Mouse (Mus musculus): ENCODE results near the gene Mien1. TPM values are rescaled to one million over a fixed set of nuclear protein-coding genes. Genes with fewer than 3 reads are reported as not detected.

Gene Mien1
- polyA plus RNA-seq, 2 experiments = 48.5 to 86.8 TPM

DNA sequence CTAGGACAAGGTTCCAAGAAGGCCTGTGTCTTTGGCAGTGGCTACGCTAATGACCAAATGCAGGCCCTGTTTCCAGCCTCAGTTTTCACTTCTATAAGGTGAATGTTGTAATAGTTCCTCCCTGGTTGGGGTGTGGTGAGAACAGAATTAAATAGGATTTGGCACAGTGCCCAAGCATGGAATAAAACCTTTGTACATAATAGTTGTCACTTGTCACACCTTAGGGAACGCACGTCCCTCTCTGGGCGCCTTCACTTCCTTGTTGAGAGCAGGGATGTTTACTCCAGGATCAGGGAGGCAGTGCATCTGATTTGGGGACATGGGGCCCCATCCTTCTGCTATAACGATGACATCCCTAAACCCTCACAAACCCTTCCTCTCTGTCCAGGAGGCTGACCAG lies 10.4 kb downstream of the Mien1 start:
- Histone ChIP-seq H3K4me1 (ENCODE audit: control insufficient read depth, insufficient read depth, low read length) (no peaks in the 10 kb centered on the region), H3K9ac (ENCODE audit: low read depth, low read length, severe bottlenecking) (no peak overlapping the region), H3K4me2 (replicated peaks; ENCODE audit: low read depth, low read length, severe bottlenecking) (no peak overlapping the region), H3K9me3 (ENCODE audit: control insufficient read depth, low read length) (no peaks in the 10 kb centered on the region), H3K27ac (replicated peaks; ENCODE audit: low read depth, low read length) (no peak overlapping the region), H3K27me3 (ENCODE audit: control insufficient read depth, insufficient read depth, low read length) (no peaks in the 10 kb centered on the region), H3K4me3 (replicated peaks; ENCODE audit: low read length) (no peak overlapping the region), H3K36me3 (ENCODE audit: control insufficient read depth, insufficient read depth, low read length) (peaks cover 96% of the 10 kb centered on the region)
- TF ChIP-seq POLR2A (IDR thresholded peaks at IDR 0.05; ENCODE audit: borderline replicate concordance, extremely low read depth, insufficient read depth, insufficient read length) = no peak
- ATAC-seq (ENCODE audit: low FRiP score, low read depth) (no peak), DNase-seq (ENCODE audit: low spot score) (no peak)
- 89% methylated on average over 5 of the region's 5 CpGs for WGBS

GRCm38 (mm10) chr11:98426592-98426991 lies 12.2 kb downstream of the Mien1 start:
- H3K4me3 ChIP-seq (replicated peaks; ENCODE audit: low read length) = no peak overlapping the region
- H3K36me3 ChIP-seq (ENCODE audit: control insufficient read depth, insufficient read depth, low read length) = peaks cover 97% of the 10 kb centered on the region
- H3K4me1 ChIP-seq (ENCODE audit: control insufficient read depth, insufficient read depth, low read length) = no peaks in the 10 kb centered on the region
- DNase-seq (ENCODE audit: low spot score) (no peak), ATAC-seq (ENCODE audit: low FRiP score, low read depth) (no peak)
- 92% methylated on average over 7 of the region's 7 CpGs for WGBS
- no peak overlapping the region for H3K4me2 ChIP-seq (replicated peaks; ENCODE audit: low read depth, low read length, severe bottlenecking)
- TF ChIP-seq POLR2A (IDR thresholded peaks at IDR 0.05; ENCODE audit: borderline replicate concordance, extremely low read depth, insufficient read depth, insufficient read length) = no peak
- no peak overlapping the region for H3K27ac ChIP-seq (replicated peaks; ENCODE audit: low read depth, low read length)
- no peaks in the 10 kb centered on the region for H3K27me3 ChIP-seq (ENCODE audit: control insufficient read depth, insufficient read depth, low read length)
- H3K9ac ChIP-seq (ENCODE audit: low read depth, low read length, severe bottlenecking) = no peak overlapping the region
- no peaks in the 10 kb centered on the region for H3K9me3 ChIP-seq (ENCODE audit: control insufficient read depth, low read length)

DNA sequence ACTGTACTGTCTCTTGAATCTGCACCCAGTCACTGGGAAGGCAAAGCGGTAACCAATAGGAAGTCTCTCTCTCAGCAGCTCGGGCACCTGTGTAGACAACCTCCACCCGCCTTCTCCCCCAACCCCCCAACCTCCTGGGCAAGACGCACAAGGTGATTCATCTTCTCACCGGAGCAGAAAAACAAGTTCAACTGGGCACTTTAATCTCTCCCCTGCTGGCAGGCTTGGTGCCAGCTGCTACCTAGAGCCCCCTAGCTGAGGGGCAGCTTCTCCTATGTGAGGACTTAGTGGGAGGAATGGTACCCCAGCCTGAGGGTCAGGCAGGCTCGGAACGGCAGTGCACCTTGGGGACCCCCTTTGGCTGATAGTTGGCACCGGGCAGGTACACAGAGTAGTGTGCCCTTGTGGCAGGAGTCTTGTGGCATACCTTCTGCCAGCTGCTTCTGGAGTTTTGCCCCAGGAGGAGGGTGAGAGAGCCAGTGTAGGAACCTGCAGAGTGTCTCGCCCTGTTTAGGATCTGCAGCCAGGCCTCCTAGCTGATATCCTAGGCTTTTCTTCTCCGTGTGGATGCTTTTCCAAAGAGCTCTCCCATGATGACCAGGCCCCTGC lies 19.7 kb downstream of the Mien1 start:
- Histone ChIP-seq H3K4me3 (replicated peaks; ENCODE audit: low read length) (no peak overlapping the region), H3K4me1 (ENCODE audit: control insufficient read depth, insufficient read depth, low read length) (peaks cover 11% of the 10 kb centered on the region), H3K27me3 (ENCODE audit: control insufficient read depth, insufficient read depth, low read length) (no peaks in the 10 kb centered on the region), H3K27ac (replicated peaks; ENCODE audit: low read depth, low read length) (no peak overlapping the region), H3K4me2 (replicated peaks; ENCODE audit: low read depth, low read length, severe bottlenecking) (no peak overlapping the region), H3K9me3 (ENCODE audit: control insufficient read depth, low read length) (no peaks in the 10 kb centered on the region), H3K36me3 (ENCODE audit: control insufficient read depth, insufficient read depth, low read length) (peaks cover 57% of the 10 kb centered on the region), H3K9ac (ENCODE audit: low read depth, low read length, severe bottlenecking) (0 out of 2 replicates have a peak overlapping the region, but pooled peaks have one; percentile 25)
- DNase-seq (ENCODE audit: low spot score) (no peak), ATAC-seq (ENCODE audit: low FRiP score, low read depth) (no peak)
- TF ChIP-seq POLR2A (IDR thresholded peaks at IDR 0.05; ENCODE audit: borderline replicate concordance, extremely low read depth, insufficient read depth, insufficient read length) = no peak
- 77% methylated on average over 10 of the region's 10 CpGs for WGBS

- DNase-seq (ENCODE audit: low spot score) (no peak), ATAC-seq (ENCODE audit: low FRiP score, low read depth) (peak; percentile 48; the same call in 1 of the 2 replicates)
- H3K9me3 ChIP-seq (ENCODE audit: control insufficient read depth, low read length) = no peaks in the 10 kb centered on the region
- H3K4me2 ChIP-seq (replicated peaks; ENCODE audit: low read depth, low read length, severe bottlenecking) = no peak overlapping the region
- TF ChIP-seq POLR2A (IDR thresholded peaks at IDR 0.05; ENCODE audit: borderline replicate concordance, extremely low read depth, insufficient read depth, insufficient read length) = no peak
- H3K36me3 ChIP-seq (ENCODE audit: control insufficient read depth, insufficient read depth, low read length) = peaks cover 50% of the 10 kb centered on the region
- peaks cover 13% of the 10 kb centered on the region for H3K4me1 ChIP-seq (ENCODE audit: control insufficient read depth, insufficient read depth, low read length)
- no peaks in the 10 kb centered on the region for H3K27me3 ChIP-seq (ENCODE audit: control insufficient read depth, insufficient read depth, low read length)
- H3K27ac ChIP-seq (replicated peaks; ENCODE audit: low read depth, low read length) = no peak overlapping the region
- WGBS = 63% methylated on average over 5 of the region's 6 CpGs
- no peak overlapping the region for H3K9ac ChIP-seq (ENCODE audit: low read depth, low read length, severe bottlenecking)
- no peak overlapping the region for H3K4me3 ChIP-seq (replicated peaks; ENCODE audit: low read length)
Measured at GRCm38 (mm10) chr11:98418273-98418672, 20.5 kb downstream of the Mien1 start.

DNA sequence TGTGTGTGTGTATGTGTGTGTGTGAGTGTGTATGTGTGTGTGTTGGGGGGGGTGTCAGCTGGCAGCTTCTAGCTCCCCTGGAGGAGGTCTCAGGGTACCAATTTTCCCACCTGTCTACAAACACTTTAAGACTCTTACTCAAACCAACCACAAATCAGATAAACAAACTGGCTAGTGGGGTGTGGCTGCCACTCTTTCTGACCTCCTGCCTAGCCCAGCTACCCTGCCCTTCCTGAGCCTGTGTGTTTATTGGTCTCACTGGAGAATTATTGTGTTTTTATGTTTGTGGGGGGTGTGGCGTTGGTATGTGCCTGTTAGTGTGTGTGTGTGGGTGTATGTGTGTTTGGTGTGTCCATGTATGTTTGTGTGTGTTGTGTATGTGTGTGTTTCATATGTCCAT lies 21.7 kb downstream of the Mien1 start:
- Histone ChIP-seq H3K9ac (ENCODE audit: low read depth, low read length, severe bottlenecking) (no peak overlapping the region), H3K36me3 (ENCODE audit: control insufficient read depth, insufficient read depth, low read length) (peaks cover 38% of the 10 kb centered on the region), H3K27ac (replicated peaks; ENCODE audit: low read depth, low read length) (no peak overlapping the region), H3K9me3 (ENCODE audit: control insufficient read depth, low read length) (no peaks in the 10 kb centered on the region), H3K4me3 (replicated peaks; ENCODE audit: low read length) (no peak overlapping the region), H3K4me2 (replicated peaks; ENCODE audit: low read depth, low read length, severe bottlenecking) (no peak overlapping the region), H3K4me1 (ENCODE audit: control insufficient read depth, insufficient read depth, low read length) (peaks cover 13% of the 10 kb centered on the region), H3K27me3 (ENCODE audit: control insufficient read depth, insufficient read depth, low read length) (no peaks in the 10 kb centered on the region)
- TF ChIP-seq POLR2A (IDR thresholded peaks at IDR 0.05; ENCODE audit: borderline replicate concordance, extremely low read depth, insufficient read depth, insufficient read length) = no peak
- ATAC-seq (ENCODE audit: low FRiP score, low read depth) (no peak), DNase-seq (ENCODE audit: low spot score) (no peak)
- WGBS = 54% methylated on average over 1 of the region's 1 CpGs
